ENCODE assay signal across 7 mouse cellular contexts in genomic region chr13:28949279-28949915, GRCm38 (mm10). TPM values are rescaled to one million over a fixed set of nuclear protein-coding genes. Genes with fewer than 3 reads are reported as not detected.
DNase-seq lines count a peak whose midpoint lies in the region; ATAC-seq and TF ChIP-seq lines count a peak whose summit lies in the region.

No protein-coding gene starts in this region.

- ATAC-seq in megakaryocyte, adult 5-6 weeks (ENCODE audit: poor library complexity, severe bottlenecking) = no peak
- no peak for ATAC-seq in forebrain, embryonic 12.5 days (ENCODE audit: low FRiP score)
- ATAC-seq in limb, embryonic 12.5 days (ENCODE audit: insufficient number of reproducible peaks, insufficient read depth, low FRiP score, low TSS enrichment, low read depth) = no peak
- ATAC-seq in stomach, postnatal 0 days (ENCODE audit: low FRiP score, low TSS enrichment) = no peak
- ATAC-seq in cerebellum, adult (ENCODE audit: insufficient number of reproducible peaks, low FRiP score, low TSS enrichment) = no peak

- H3K4me1 ChIP-seq in megakaryocyte, embryonic 14.5 days = peaks cover 65% of the 10 kb centered on the region
- peaks cover 24% of the 10 kb centered on the region for H3K4me1 ChIP-seq in forebrain, embryonic 12.5 days
- peaks cover 11% of the 10 kb centered on the region for H3K4me1 ChIP-seq in limb, embryonic 12.5 days (replicated peaks)
- H3K4me1 ChIP-seq in stomach, postnatal 0 days (replicated peaks; ENCODE audit: control insufficient read depth, insufficient read depth) = peaks cover 4% of the 10 kb centered on the region; the same call in 1 of the 2 replicates

- 4% methylated on average over 11 of the region's 11 CpGs for WGBS in forebrain, embryonic 12.5 days
- 7% methylated on average over 11 of the region's 11 CpGs for WGBS in limb, embryonic 12.5 days
- WGBS in stomach, postnatal 0 days = 4% methylated on average over 11 of the region's 11 CpGs

- TF ChIP-seq CTCF in stomach, postnatal 0 days (IDR thresholded peaks at IDR 0.05; ENCODE audit: low read depth) = no peak

- H3K4me3 ChIP-seq in megakaryocyte, embryonic 14.5 days (replicated peaks) = peak overlapping the region; percentile 35
- peak overlapping the region; percentile 53 for H3K4me3 ChIP-seq in forebrain, embryonic 12.5 days (replicated peaks)
- peak overlapping the region; percentile 43 for H3K4me3 ChIP-seq in limb, embryonic 12.5 days (replicated peaks)
- peak overlapping the region; percentile 93 for H3K4me3 ChIP-seq in stomach, postnatal 0 days (ENCODE audit: low read depth, low read length)

- no peak for DNase-seq in stomach, postnatal 0 days (ENCODE audit: low spot score)
- no peak for DNase-seq in c-Kit-positive CD71-positive TER-119-positive erythroid progenitor cells, embryonic 14.5 days (ENCODE audit: low spot score)

- TF ChIP-seq EP300 in stomach, postnatal 0 days (optimal IDR thresholded peaks at IDR 0.05) = no peak

- H3K27me3 ChIP-seq in megakaryocyte, embryonic 14.5 days (replicated peaks) = peaks cover 38% of the 10 kb centered on the region
- no peaks in the 10 kb centered on the region for H3K27me3 ChIP-seq in forebrain, embryonic 12.5 days
- H3K27me3 ChIP-seq in limb, embryonic 12.5 days = no peaks in the 10 kb centered on the region
- H3K27me3 ChIP-seq in stomach, postnatal 0 days (ENCODE audit: control insufficient read depth, insufficient read depth, low read length) = no peaks in the 10 kb centered on the region

- H3K36me3 ChIP-seq in megakaryocyte, embryonic 14.5 days (replicated peaks; ENCODE audit: low read length) = no peaks in the 10 kb centered on the region
- peaks cover 10% of the 10 kb centered on the region for H3K36me3 ChIP-seq in forebrain, embryonic 12.5 days (replicated peaks)
- H3K36me3 ChIP-seq in limb, embryonic 12.5 days = peaks cover 20% of the 10 kb centered on the region; the same call in 1 of the 2 replicates
- no peaks in the 10 kb centered on the region for H3K36me3 ChIP-seq in stomach, postnatal 0 days (ENCODE audit: control insufficient read depth, insufficient read depth, low read length)

- H3K9ac ChIP-seq in forebrain, embryonic 12.5 days = peak overlapping the region; percentile 71
- peak overlapping the region; percentile 40; the same call in 1 of the 2 replicates for H3K9ac ChIP-seq in limb, embryonic 12.5 days (replicated peaks)
- H3K9ac ChIP-seq in stomach, postnatal 0 days (ENCODE audit: low read length) = peak overlapping the region; percentile 9; the same call in 1 of the 2 replicates

- peak overlapping the region; percentile 75 for H3K27ac ChIP-seq in forebrain, embryonic 12.5 days
- peak overlapping the region; percentile 62 for H3K27ac ChIP-seq in limb, embryonic 12.5 days
- no peak overlapping the region for H3K27ac ChIP-seq in stomach, postnatal 0 days (replicated peaks)

- H3K4me2 ChIP-seq in forebrain, embryonic 12.5 days = peak overlapping the region; percentile 72
- H3K4me2 ChIP-seq in limb, embryonic 12.5 days = peak overlapping the region; percentile 66
- H3K4me2 ChIP-seq in stomach, postnatal 0 days (replicated peaks; ENCODE audit: low read depth) = peak overlapping the region; percentile 50

- H3K9me3 ChIP-seq in megakaryocyte, embryonic 14.5 days = no peaks in the 10 kb centered on the region
- no peaks in the 10 kb centered on the region for H3K9me3 ChIP-seq in forebrain, embryonic 12.5 days
- H3K9me3 ChIP-seq in limb, embryonic 12.5 days = peaks cover 6% of the 10 kb centered on the region; the same call in 1 of the 2 replicates
- no peaks in the 10 kb centered on the region for H3K9me3 ChIP-seq in stomach, postnatal 0 days (ENCODE audit: control insufficient read depth, low read length)

RNA-seq across cellular contexts. Expression of gene Sox4, which starts 4.1 kb away (rescaled TPM):
- 18.8 and 21.8 TPM in 2 replicates for polyA plus RNA-seq in megakaryocyte, embryonic 14.5 days (2012; ENCODE audit: insufficient read depth, low replicate concordance)
- total RNA-seq in megakaryocyte, adult 5-6 weeks (2015) = 1.7 and 2.5 TPM in 2 replicates
- 1.7 and 3.8 TPM in 2 replicates for total RNA-seq in megakaryocyte, adult 5-6 weeks (2017)
- 258 and 264 TPM in 2 replicates for polyA plus RNA-seq in forebrain, embryonic 12.5 days (2016; fragmentation: Nextera tagmentation; extraction: Ambion mirVana)
- 131 and 135 TPM in 2 replicates for polyA plus RNA-seq in limb, embryonic 12.5 days (2016; fragmentation: Nextera tagmentation; extraction: Ambion mirVana)
- 23.1 and 23.8 TPM in 2 replicates for polyA plus RNA-seq in stomach, postnatal 0 days (2015; fragmentation: Nextera tagmentation; extraction: Ambion mirVana)

Comparison
In these comparisons a context has a peak if more than half of its experiments do, and no peak if none do; other contexts are left out.
1. H3K4me3 ChIP-seq: peak in every context shown above with its lines; median percentile 93 in stomach, postnatal 0 days; 53 in forebrain, embryonic 12.5 days; 43 in limb, embryonic 12.5 days; 35 in megakaryocyte, embryonic 14.5 days.
2. H3K9ac ChIP-seq: peak in every context shown above with its lines; median percentile 71 in forebrain, embryonic 12.5 days; 40 in limb, embryonic 12.5 days; 9 in stomach, postnatal 0 days.